Mouse (Mus musculus): Measurements from ENCODE around the gene Asic2. TPM values are rescaled to one million over a fixed set of nuclear protein-coding genes. Genes with fewer than 3 reads are reported as not detected.
A peak's percentile ranks its signal among the peaks of the same experiment; 100 is the strongest.

Asic2 gene
- total RNA-seq, 4 experiments from 2014 or later, result 60.0 to 62.0 (median 60.9) TPM

GRCm38 (mm10) chr11:81521881-81522280 is 446.4 kb downstream of the Asic2 start:
- DNase-seq (ENCODE audit: low spot score in 2 of 2), result no peak

GRCm38 (mm10) chr11:81518001-81518955 is 450.0 kb downstream of the Asic2 start:
- no peak for DNase-seq (ENCODE audit: low spot score in 2 of 2)

- DNase-seq (ENCODE audit: low spot score in 2 of 2), result no peak
Measured at GRCm38 (mm10) chr11:81515754-81516153, 452.5 kb downstream of the Asic2 start.

- peak in 1 of 2 experiments; percentile 56 for DNase-seq (ENCODE audit: low spot score in 2 of 2)
Measured at GRCm38 (mm10) chr11:81512434-81512833, 455.8 kb downstream of the Asic2 start.

- no peak for DNase-seq (ENCODE audit: low spot score in 2 of 2)
Measured at GRCm38 (mm10) chr11:81511401-81511800, 456.9 kb downstream of the Asic2 start.

GRCm38 (mm10) chr11:81508385-81509233 is 459.6 kb downstream of the Asic2 start:
- no peak for DNase-seq (ENCODE audit: low spot score in 2 of 2)

- DNase-seq (ENCODE audit: low spot score in 2 of 2), result no peak
Measured at GRCm38 (mm10) chr11:81504791-81505430, 463.3 kb downstream of the Asic2 start.

- no peak for DNase-seq (ENCODE audit: low spot score in 2 of 2)
Measured at GRCm38 (mm10) chr11:81501473-81502246, 466.6 kb downstream of the Asic2 start.

GRCm38 (mm10) chr11:81498990-81499389 is 469.3 kb downstream of the Asic2 start:
- DNase-seq (ENCODE audit: low spot score in 2 of 2), result no peak

- no peak for DNase-seq (ENCODE audit: low spot score in 2 of 2)
Measured at GRCm38 (mm10) chr11:81497652-81498391, 470.4 kb downstream of the Asic2 start.

GRCm38 (mm10) chr11:81496446-81496845 is 471.8 kb downstream of the Asic2 start:
- DNase-seq (ENCODE audit: low spot score in 2 of 2), result no peak

GRCm38 (mm10) chr11:81492351-81492750 is 475.9 kb downstream of the Asic2 start:
- peak in 1 of 2 experiments; percentile 78 for DNase-seq (ENCODE audit: low spot score in 2 of 2)

GRCm38 (mm10) chr11:81489144-81489735 is 479.0 kb downstream of the Asic2 start:
- no peak for DNase-seq (ENCODE audit: low spot score in 2 of 2)

- no peak for DNase-seq (ENCODE audit: low spot score in 2 of 2)
Measured at GRCm38 (mm10) chr11:81488681-81489080, 479.6 kb downstream of the Asic2 start.

- DNase-seq (ENCODE audit: low spot score in 2 of 2), result peak in 1 of 2 experiments; percentile 21
Measured at GRCm38 (mm10) chr11:81486265-81486940, 481.9 kb downstream of the Asic2 start.

- DNase-seq (ENCODE audit: low spot score in 2 of 2), result no peak
Measured at GRCm38 (mm10) chr11:81481198-81481597, 487.1 kb downstream of the Asic2 start.

- no peak for DNase-seq (ENCODE audit: low spot score in 2 of 2)
Measured at GRCm38 (mm10) chr11:81476231-81476630, 492.0 kb downstream of the Asic2 start.

GRCm38 (mm10) chr11:81474121-81474520 is 494.1 kb downstream of the Asic2 start:
- DNase-seq (ENCODE audit: low spot score in 2 of 2), result no peak

- DNase-seq (ENCODE audit: low spot score in 2 of 2), result no peak
Measured at GRCm38 (mm10) chr11:81462199-81462598, 506.1 kb downstream of the Asic2 start.
